Mouse (Mus musculus): ENCODE data around the gene Stat3.
A peak's percentile ranks its signal among the peaks of the same experiment; 100 is the strongest.

Stat3 gene

GRCm38 (mm10) chr11:100964180-100964579 is 24.8 kb upstream of the Stat3 start:
- DNase-seq (ENCODE audit: low read depth, low spot score), result no peak

GRCm38 (mm10) chr11:100963647-100964046 is 24.3 kb upstream of the Stat3 start:
- no peak for DNase-seq (ENCODE audit: low read depth, low spot score)

GRCm38 (mm10) chr11:100962371-100962911 is 23.1 kb upstream of the Stat3 start:
- peak; percentile 27 for DNase-seq (ENCODE audit: low read depth, low spot score)

GRCm38 (mm10) chr11:100960540-100960939 is 21.2 kb upstream of the Stat3 start:
- DNase-seq (ENCODE audit: low read depth, low spot score), result peak; percentile 78

- no peak for DNase-seq (ENCODE audit: low read depth, low spot score)
Observed at GRCm38 (mm10) chr11:100959826-100960225, 20.5 kb upstream of the Stat3 start.

- DNase-seq (ENCODE audit: low read depth, low spot score), result peak; percentile 79
Observed at GRCm38 (mm10) chr11:100959464-100959810, 20.1 kb upstream of the Stat3 start.

- no peak for DNase-seq (ENCODE audit: low read depth, low spot score)
Observed at GRCm38 (mm10) chr11:100958613-100959463, 19.5 kb upstream of the Stat3 start.

- no peak for DNase-seq (ENCODE audit: low read depth, low spot score)
Observed at GRCm38 (mm10) chr11:100957915-100958469, 18.7 kb upstream of the Stat3 start.

GRCm38 (mm10) chr11:100957244-100957643 is 17.9 kb upstream of the Stat3 start:
- DNase-seq (ENCODE audit: low read depth, low spot score), result peak; percentile 89

- no peak for DNase-seq (ENCODE audit: low read depth, low spot score)
Observed at GRCm38 (mm10) chr11:100949540-100949939, 10.2 kb upstream of the Stat3 start.

- DNase-seq (ENCODE audit: low read depth, low spot score), result no peak
Observed at GRCm38 (mm10) chr11:100948317-100948716, 9.0 kb upstream of the Stat3 start.

- no peak for DNase-seq (ENCODE audit: low read depth, low spot score)
Observed at GRCm38 (mm10) chr11:100947548-100947947, 8.2 kb upstream of the Stat3 start.

- no peak for DNase-seq (ENCODE audit: low read depth, low spot score)
Observed at GRCm38 (mm10) chr11:100946862-100947261, 7.5 kb upstream of the Stat3 start.

GRCm38 (mm10) chr11:100942388-100942787 is 3.0 kb upstream of the Stat3 start:
- DNase-seq (ENCODE audit: low read depth, low spot score), result no peak

- peak; percentile 24 for DNase-seq (ENCODE audit: low read depth, low spot score)
Observed at GRCm38 (mm10) chr11:100938711-100939511, 429 bp downstream of the Stat3 start.

- peak; percentile 56 for DNase-seq (ENCODE audit: low read depth, low spot score)
Observed at GRCm38 (mm10) chr11:100938112-100938511, 1.2 kb downstream of the Stat3 start.

- DNase-seq (ENCODE audit: low read depth, low spot score), result no peak
Observed at GRCm38 (mm10) chr11:100937295-100937694, 2.0 kb downstream of the Stat3 start.

- DNase-seq (ENCODE audit: low read depth, low spot score), result no peak
Observed at GRCm38 (mm10) chr11:100935373-100936355, 3.7 kb downstream of the Stat3 start.

- DNase-seq (ENCODE audit: low read depth, low spot score), result no peak
Observed at GRCm38 (mm10) chr11:100931254-100931921, 8.0 kb downstream of the Stat3 start.

GRCm38 (mm10) chr11:100930611-100931010 is 8.7 kb downstream of the Stat3 start:
- DNase-seq (ENCODE audit: low read depth, low spot score), result no peak

Data from brain, adult 2 months (tissue).